Mouse (Mus musculus): ENCODE data around the gene Ift81. TPM values are rescaled to one million over a fixed set of nuclear protein-coding genes. Genes with fewer than 3 reads are reported as not detected.

Ift81 gene
- polyA plus RNA-seq, 1 experiment from 2014 or later: 39.6 TPM

DNA sequence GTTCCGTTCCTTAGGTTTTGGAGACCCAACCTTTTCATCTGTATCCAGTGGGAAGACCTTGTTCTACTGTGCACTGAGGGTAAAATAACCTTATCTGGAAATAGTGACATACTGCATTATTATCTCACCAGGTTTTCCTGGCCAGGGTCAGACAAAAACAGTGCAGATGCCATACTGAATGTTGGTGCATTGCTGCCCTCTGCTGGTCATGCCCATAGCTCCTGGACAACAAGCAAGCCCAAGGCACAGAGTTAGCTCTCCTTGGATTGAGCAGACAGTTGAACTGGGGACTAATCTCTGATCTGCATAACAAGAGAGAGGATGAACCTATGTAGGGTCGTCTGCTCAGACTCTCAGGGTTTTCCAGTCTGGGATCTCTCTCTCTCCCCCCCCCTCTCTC is 12.9 kb upstream of the Ift81 start:
- ATAC-seq (ENCODE audit: insufficient read depth): peak; percentile 74
- Histone ChIP-seq H3K9ac (no peak overlapping the region), H3K27ac (ENCODE audit: low read depth) (no peak overlapping the region), H3K4me3 (ENCODE audit: low read depth, low read length) (no peak overlapping the region), H3K27me3 (ENCODE audit: insufficient read depth, low read length) (no peaks in the 10 kb centered on the region), H3K9me3 (ENCODE audit: low read depth, low read length) (no peaks in the 10 kb centered on the region), H3K4me1 (ENCODE audit: insufficient read depth) (no peaks in the 10 kb centered on the region), H3K4me2 (no peak overlapping the region), H3K36me3 (ENCODE audit: insufficient read depth) (no peaks in the 10 kb centered on the region)
- TF ChIP-seq CTCF (IDR thresholded peaks at IDR 0.05; ENCODE audit: low read depth): peak; percentile 97
- DNase-seq: peak; percentile 97
- WGBS: 34% methylated on average over 2 of the region's 2 CpGs

DNA sequence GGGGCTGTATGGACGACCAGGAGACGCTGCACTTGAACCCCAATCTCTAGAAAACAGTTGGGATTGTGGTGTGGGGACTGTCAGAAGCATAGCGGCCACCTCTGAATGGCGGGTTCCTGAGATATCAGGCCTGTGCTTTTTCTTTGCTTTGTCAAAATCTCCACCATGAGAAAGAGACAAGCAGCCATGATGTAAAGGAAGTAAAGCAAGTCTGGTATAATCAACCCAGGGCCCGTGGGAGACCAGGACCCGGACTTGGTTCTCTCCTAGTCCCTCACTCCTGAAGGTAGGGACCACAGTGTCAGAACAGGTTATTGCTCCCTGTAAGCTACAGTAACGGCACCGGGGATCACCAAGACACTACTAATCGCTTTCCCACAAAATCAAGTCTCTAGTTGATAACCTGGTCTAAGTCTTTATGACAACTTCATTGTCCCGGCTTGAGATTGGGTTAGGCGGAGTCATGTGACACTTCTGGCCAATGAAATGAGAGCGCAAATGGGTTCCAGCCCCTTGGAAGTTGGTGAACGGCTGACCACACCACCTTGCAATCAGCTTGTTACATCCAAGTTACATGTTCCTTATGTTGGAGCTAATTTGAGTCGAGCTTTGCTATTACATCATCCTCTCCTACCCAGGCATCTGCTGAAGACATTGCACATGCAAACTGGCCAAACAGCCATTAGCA is 11.4 kb upstream of the Ift81 start:
- Histone ChIP-seq H3K27ac (ENCODE audit: low read depth) (no peak overlapping the region), H3K4me3 (ENCODE audit: low read depth, low read length) (no peak overlapping the region), H3K36me3 (ENCODE audit: insufficient read depth) (no peaks in the 10 kb centered on the region), H3K4me2 (no peak overlapping the region), H3K9ac (no peak overlapping the region), H3K9me3 (ENCODE audit: low read depth, low read length) (no peaks in the 10 kb centered on the region), H3K4me1 (ENCODE audit: insufficient read depth) (no peaks in the 10 kb centered on the region), H3K27me3 (ENCODE audit: insufficient read depth, low read length) (no peaks in the 10 kb centered on the region)
- ATAC-seq (ENCODE audit: insufficient read depth) (no peak), DNase-seq (no peak)
- no peak for TF ChIP-seq CTCF (IDR thresholded peaks at IDR 0.05; ENCODE audit: low read depth)
- 79% methylated on average over 14 of the region's 14 CpGs for WGBS

DNA sequence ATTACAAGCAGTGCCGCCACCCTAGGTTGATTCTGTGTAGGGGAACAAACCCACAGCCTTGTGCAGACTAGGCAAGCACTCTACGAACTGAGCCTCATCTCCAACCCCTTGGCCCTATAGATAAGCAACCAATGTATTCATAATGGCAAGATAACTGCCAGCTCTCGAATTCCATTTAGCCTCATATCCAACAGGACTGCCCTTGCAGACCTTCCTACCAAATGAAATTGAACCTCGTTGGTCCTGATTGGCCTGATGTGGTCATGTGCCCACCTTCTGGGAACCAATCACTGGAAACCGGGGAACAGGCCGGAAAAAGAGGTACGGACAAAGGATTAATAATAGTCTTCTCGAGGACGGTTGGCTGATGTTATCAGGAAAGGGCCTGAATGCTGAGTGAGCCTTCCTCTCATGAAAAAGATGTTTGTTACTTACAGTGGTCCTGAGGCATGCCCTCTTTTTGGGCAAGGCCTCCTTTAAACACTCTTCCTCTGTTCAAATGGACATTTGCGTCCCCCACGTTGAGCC is 10.7 kb upstream of the Ift81 start:
- H3K9ac ChIP-seq: no peak overlapping the region
- ATAC-seq (ENCODE audit: insufficient read depth) (no peak), DNase-seq (no peak)
- no peak overlapping the region for H3K4me3 ChIP-seq (ENCODE audit: low read depth, low read length)
- no peaks in the 10 kb centered on the region for H3K9me3 ChIP-seq (ENCODE audit: low read depth, low read length)
- TF ChIP-seq CTCF (IDR thresholded peaks at IDR 0.05; ENCODE audit: low read depth): no peak
- H3K27ac ChIP-seq (ENCODE audit: low read depth): no peak overlapping the region
- no peaks in the 10 kb centered on the region for H3K36me3 ChIP-seq (ENCODE audit: insufficient read depth)
- no peaks in the 10 kb centered on the region for H3K4me1 ChIP-seq (ENCODE audit: insufficient read depth)
- 84% methylated on average over 11 of the region's 11 CpGs for WGBS
- no peaks in the 10 kb centered on the region for H3K27me3 ChIP-seq (ENCODE audit: insufficient read depth, low read length)
- no peak overlapping the region for H3K4me2 ChIP-seq

DNA sequence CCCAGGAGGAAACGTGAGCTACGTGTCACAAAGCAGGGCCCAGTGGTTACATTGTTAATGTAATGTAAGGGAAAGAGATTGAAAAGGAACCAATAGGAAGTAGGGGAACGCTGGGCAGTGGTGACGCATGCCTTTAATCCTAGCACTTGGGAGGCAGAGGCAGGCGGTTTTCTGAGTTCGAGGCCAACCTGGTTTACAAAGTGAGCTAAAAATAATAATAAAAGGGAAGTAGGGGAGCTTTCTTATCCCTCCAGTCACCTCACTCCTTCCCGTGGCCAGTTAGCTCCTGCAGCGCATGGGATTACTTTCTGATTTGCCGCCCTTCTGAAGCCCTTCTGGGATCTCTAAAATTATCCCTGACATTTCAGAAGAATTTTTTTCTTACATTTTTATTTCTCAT is 9.5 kb upstream of the Ift81 start:
- 71% methylated on average over 9 of the region's 9 CpGs for WGBS
- Histone ChIP-seq H3K9me3 (ENCODE audit: low read depth, low read length) (no peaks in the 10 kb centered on the region), H3K9ac (no peak overlapping the region), H3K36me3 (ENCODE audit: insufficient read depth) (no peaks in the 10 kb centered on the region), H3K27me3 (ENCODE audit: insufficient read depth, low read length) (no peaks in the 10 kb centered on the region), H3K27ac (ENCODE audit: low read depth) (no peak overlapping the region), H3K4me3 (ENCODE audit: low read depth, low read length) (no peak overlapping the region), H3K4me2 (no peak overlapping the region), H3K4me1 (ENCODE audit: insufficient read depth) (no peaks in the 10 kb centered on the region)
- TF ChIP-seq CTCF (IDR thresholded peaks at IDR 0.05; ENCODE audit: low read depth): no peak
- no peak for DNase-seq
- no peak for ATAC-seq (ENCODE audit: insufficient read depth)

DNA sequence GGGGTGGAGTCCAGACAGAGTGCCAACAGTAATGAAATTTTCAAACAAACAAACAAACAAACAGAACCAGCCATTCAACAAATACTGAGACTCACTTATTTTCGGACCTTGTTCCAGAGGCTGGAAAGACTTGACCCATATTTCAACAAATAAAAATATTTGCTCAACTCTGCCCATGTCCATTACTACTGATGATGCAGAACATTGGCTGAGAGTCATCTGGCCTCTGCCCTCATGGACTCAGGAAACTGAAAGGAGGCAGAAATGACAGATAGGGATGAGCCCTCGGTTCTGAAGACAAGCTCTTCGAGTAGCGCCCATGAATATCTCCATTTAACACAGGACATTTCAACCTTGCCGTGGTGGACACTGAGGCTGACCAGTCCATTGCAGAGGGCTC is 8.2 kb upstream of the Ift81 start:
- ATAC-seq (ENCODE audit: insufficient read depth) (no peak), DNase-seq (no peak)
- Histone ChIP-seq H3K9me3 (ENCODE audit: low read depth, low read length) (no peaks in the 10 kb centered on the region), H3K4me1 (ENCODE audit: insufficient read depth) (no peaks in the 10 kb centered on the region), H3K4me3 (ENCODE audit: low read depth, low read length) (no peak overlapping the region), H3K9ac (no peak overlapping the region), H3K27me3 (ENCODE audit: insufficient read depth, low read length) (no peaks in the 10 kb centered on the region), H3K27ac (ENCODE audit: low read depth) (peak overlapping the region; percentile 93), H3K4me2 (no peak overlapping the region), H3K36me3 (ENCODE audit: insufficient read depth) (no peaks in the 10 kb centered on the region)
- TF ChIP-seq CTCF (IDR thresholded peaks at IDR 0.05; ENCODE audit: low read depth): no peak
- 83% methylated on average over 5 of the region's 5 CpGs for WGBS

DNA sequence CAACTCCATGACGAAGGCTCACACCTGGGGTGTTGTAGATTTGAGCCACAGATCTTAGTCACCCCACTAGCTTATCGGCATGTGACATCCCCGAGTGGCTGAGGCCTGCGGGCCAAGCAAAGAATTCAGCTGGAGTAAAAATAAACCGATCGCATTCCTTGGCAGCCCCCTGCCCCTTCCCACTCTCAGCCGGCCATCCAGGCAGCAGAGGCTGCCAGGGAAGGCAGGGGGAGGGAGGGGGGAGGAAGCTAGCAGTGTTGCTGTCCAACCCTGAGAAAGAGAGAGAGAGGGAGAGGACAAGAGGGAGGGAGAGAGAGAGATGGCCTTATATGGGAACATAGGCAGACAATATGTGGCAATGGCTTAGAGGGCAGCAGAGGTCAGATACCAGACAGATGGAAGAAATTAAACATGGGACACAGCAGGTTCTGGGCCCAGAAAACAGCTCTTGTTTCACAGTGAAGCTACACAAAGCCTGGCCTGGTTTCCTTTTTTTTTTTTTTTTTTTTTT is 7.1 kb upstream of the Ift81 start:
- no peak overlapping the region for H3K9ac ChIP-seq
- no peak for TF ChIP-seq CTCF (IDR thresholded peaks at IDR 0.05; ENCODE audit: low read depth)
- ATAC-seq (ENCODE audit: insufficient read depth): peak; percentile 97

DNA sequence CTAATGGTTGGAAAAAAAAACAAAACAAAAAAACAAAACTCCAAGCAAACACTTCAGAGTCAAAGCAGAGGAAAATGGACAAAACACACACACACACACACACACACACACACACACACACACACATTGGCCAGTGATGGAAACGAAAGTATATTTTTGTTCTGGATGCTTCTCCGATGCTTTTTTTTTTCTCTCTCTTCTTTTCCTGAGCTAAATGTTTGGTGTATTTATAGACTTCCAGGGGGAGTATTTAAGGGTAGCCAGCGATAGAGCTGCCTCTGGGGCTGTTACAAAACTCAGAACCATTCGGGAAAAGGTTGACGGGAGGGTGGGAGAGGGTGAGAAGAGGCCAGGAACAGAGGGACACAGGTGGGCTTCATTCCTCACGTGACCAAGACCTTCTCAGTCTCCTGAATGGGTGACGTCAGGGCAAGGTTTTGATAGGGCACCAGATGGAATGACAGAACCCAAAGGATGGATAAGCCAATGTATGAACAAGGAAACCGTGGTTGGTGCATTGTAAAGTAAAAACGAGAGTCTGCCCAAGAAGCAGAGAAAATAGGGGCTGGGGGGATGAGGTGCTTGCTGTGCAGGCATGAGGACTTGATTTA is 5.5 kb upstream of the Ift81 start:
- H3K36me3 ChIP-seq (ENCODE audit: insufficient read depth): no peaks in the 10 kb centered on the region
- H3K27ac ChIP-seq (ENCODE audit: low read depth): peak overlapping the region; percentile 93; the same call in 1 of the 2 replicates
- no peak overlapping the region for H3K4me2 ChIP-seq
- no peak overlapping the region for H3K4me3 ChIP-seq (ENCODE audit: low read depth, low read length)
- no peaks in the 10 kb centered on the region for H3K9me3 ChIP-seq (ENCODE audit: low read depth, low read length)
- H3K4me1 ChIP-seq (ENCODE audit: insufficient read depth): no peaks in the 10 kb centered on the region
- H3K9ac ChIP-seq: no peak overlapping the region
- ATAC-seq (ENCODE audit: insufficient read depth) (no peak), DNase-seq (no peak)
- 70% methylated on average over 9 of the region's 9 CpGs for WGBS
- TF ChIP-seq CTCF (IDR thresholded peaks at IDR 0.05; ENCODE audit: low read depth): no peak
- H3K27me3 ChIP-seq (ENCODE audit: insufficient read depth, low read length): no peaks in the 10 kb centered on the region

More for the DNA sequence above, 7.1 kb upstream of the Ift81 start:
- Histone ChIP-seq H3K27ac (ENCODE audit: low read depth) (peak overlapping the region; percentile 93), H3K9me3 (ENCODE audit: low read depth, low read length) (no peaks in the 10 kb centered on the region), H3K36me3 (ENCODE audit: insufficient read depth) (no peaks in the 10 kb centered on the region), H3K4me1 (ENCODE audit: insufficient read depth) (no peaks in the 10 kb centered on the region), H3K4me3 (ENCODE audit: low read depth, low read length) (no peak overlapping the region), H3K4me2 (no peak overlapping the region), H3K27me3 (ENCODE audit: insufficient read depth, low read length) (no peaks in the 10 kb centered on the region)
- WGBS: 3% methylated on average over 7 of the region's 7 CpGs
- DNase-seq: peak; percentile 91

Data from lung, embryonic 14.5 days (tissue).